ENCODE assay signal across 8 mouse cellular contexts in the genomic region with DNA sequence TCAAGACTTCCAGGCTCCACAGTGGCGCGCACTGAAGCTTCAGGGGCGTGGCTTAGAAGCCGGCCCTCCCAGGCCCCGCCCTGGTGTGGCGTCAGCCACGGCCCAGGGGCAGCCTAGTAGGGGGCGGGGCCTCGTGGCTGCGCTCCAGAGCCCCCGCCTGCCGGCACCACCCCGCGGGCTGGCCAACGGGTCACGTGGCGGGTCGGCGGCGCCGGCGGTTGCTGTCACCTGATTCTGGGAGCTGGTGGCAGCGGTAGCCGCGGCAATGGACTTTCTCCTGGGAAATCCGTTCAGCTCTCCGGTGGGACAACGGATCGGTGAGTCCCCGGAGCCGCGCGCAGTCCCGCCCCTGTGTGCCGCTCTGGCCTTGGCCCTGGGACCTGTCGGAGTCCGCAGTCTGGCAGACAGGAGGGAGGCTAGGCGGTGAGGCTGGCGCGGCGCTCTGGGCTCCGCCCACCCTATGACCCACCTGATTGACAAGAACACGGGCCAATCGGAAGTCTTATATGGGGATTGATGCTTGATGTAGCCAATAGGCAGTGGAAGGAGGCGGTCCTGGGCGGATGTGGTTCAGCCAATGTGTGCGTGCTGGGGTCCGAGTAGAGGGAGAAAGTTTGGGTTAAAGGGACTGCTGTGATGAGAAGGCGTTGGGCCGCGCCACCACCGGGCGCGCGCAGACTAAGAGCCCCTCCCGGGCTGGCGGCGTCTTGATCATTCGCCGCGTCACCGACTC. TPM values are rescaled to one million over a fixed set of nuclear protein-coding genes. Genes with fewer than 3 reads are reported as not detected.
DNase-seq lines count a peak whose midpoint lies in the region; ATAC-seq and TF ChIP-seq lines count a peak whose summit lies in the region.

Gene Tom1, plus strand, starts transcription at position 195 of the 733 bp plus-strand sequence.

- peak within 1 kb of the TSS; percentile 60 for H3K9ac ChIP-seq in ES-Bruce4 (ENCODE audit: low read depth, poor library complexity, severe bottlenecking)
- H3K9ac ChIP-seq in forebrain, embryonic 13.5 days = peak within 1 kb of the TSS; percentile 68
- peak within 1 kb of the TSS; percentile 64 for H3K9ac ChIP-seq in liver, postnatal 0 days (replicated peaks)
- peak within 1 kb of the TSS; percentile 67 for H3K9ac ChIP-seq in neural tube, embryonic 14.5 days (replicated peaks; ENCODE audit: low read depth, low read length)

- H3K4me3 ChIP-seq in ES-Bruce4 (ENCODE audit: low read depth, low read length) = peak within 1 kb of the TSS; percentile 74
- peak within 1 kb of the TSS; percentile 61 for H3K4me3 ChIP-seq in forebrain, embryonic 13.5 days
- H3K4me3 ChIP-seq in liver, postnatal 0 days (ENCODE audit: low read depth, low read length) = peak within 1 kb of the TSS; percentile 69
- H3K4me3 ChIP-seq in neural tube, embryonic 14.5 days (ENCODE audit: low read depth, low read length) = peak within 1 kb of the TSS; percentile 66

- intact Hi-C loops in heart, postnatal 10 days (cut with DNase I) = loop anchor here (1.0 kb wide), 1 partner anchor 40 kb away; the partner anchor contains the start of gene Hmgxb4

- TF ChIP-seq EP300 in ES-Bruce4 (IDR thresholded peaks at IDR 0.05; ENCODE audit: insufficient read depth, low read depth, low read length) = no peak
- TF ChIP-seq EP300 in liver, postnatal 0 days (IDR thresholded peaks at IDR 0.05; ENCODE audit: low read depth) = peak; percentile 66

- H3K27me3 ChIP-seq in ES-Bruce4 (ENCODE audit: control insufficient read depth, insufficient read depth, low read length, poor library complexity, severe bottlenecking) = no peaks in the 10 kb centered on the region
- H3K27me3 ChIP-seq in forebrain, embryonic 13.5 days = no peaks in the 10 kb centered on the region
- H3K27me3 ChIP-seq in liver, postnatal 0 days (ENCODE audit: insufficient read depth, low read length) = no peaks in the 10 kb centered on the region
- H3K27me3 ChIP-seq in neural tube, embryonic 14.5 days (ENCODE audit: control insufficient read depth, insufficient read depth, low read length) = no peaks in the 10 kb centered on the region

- peak within 1 kb of the TSS; percentile 42 for H3K27ac ChIP-seq in ES-Bruce4 (ENCODE audit: insufficient read depth, low read length)
- peak within 1 kb of the TSS; percentile 79 for H3K27ac ChIP-seq in forebrain, embryonic 13.5 days
- H3K27ac ChIP-seq in liver, postnatal 0 days (ENCODE audit: low read depth) = peak within 1 kb of the TSS; percentile 82
- H3K27ac ChIP-seq in neural tube, embryonic 14.5 days (ENCODE audit: low read depth, low read length) = peak within 1 kb of the TSS; percentile 87

- under 1% methylated on average over 47 of the region's 62 CpGs for WGBS in forebrain, embryonic 13.5 days
- WGBS in large intestine, adult 2 months = 1% methylated on average over 62 of the region's 62 CpGs
- WGBS in liver, postnatal 0 days (ENCODE audit: insufficient replicate concordance) = under 1% methylated on average over 59 of the region's 62 CpGs
- under 1% methylated on average over 62 of the region's 62 CpGs for WGBS in neural tube, embryonic 14.5 days

- peak; percentile 94 for ATAC-seq in cerebellum, adult (ENCODE audit: insufficient number of reproducible peaks, low FRiP score, low TSS enrichment)
- peak; percentile 99 for ATAC-seq in forebrain, embryonic 13.5 days
- peak; percentile 97 for ATAC-seq in liver, postnatal 0 days
- peak; percentile 99 for ATAC-seq in neural tube, embryonic 14.5 days (ENCODE audit: low read depth)

- peak within 1 kb of the TSS; percentile 84 for H3K4me2 ChIP-seq in forebrain, embryonic 13.5 days
- H3K4me2 ChIP-seq in liver, postnatal 0 days (ENCODE audit: low read depth, low read length) = peak within 1 kb of the TSS; percentile 89
- H3K4me2 ChIP-seq in neural tube, embryonic 14.5 days (ENCODE audit: low read depth, low read length) = peak within 1 kb of the TSS; percentile 72

- no peak for TF ChIP-seq CTCF in ES-Bruce4 (IDR thresholded peaks at IDR 0.05; ENCODE audit: low read depth, low read length)
- TF ChIP-seq CTCF in liver, postnatal 0 days (IDR thresholded peaks at IDR 0.05; ENCODE audit: low read depth) = no peak

- DNase-seq in heart, postnatal 10 days = peak; percentile 99 to 100
- peak; percentile 90 for DNase-seq in large intestine, adult 2 months (ENCODE audit: low read depth, low spot score)
- DNase-seq in liver, postnatal 0 days = peak; percentile 97
- DNase-seq in testis, postnatal 10 days (ENCODE audit: low spot score) = peak; percentile 98

- no peak for TF ChIP-seq POLR2A in ES-Bruce4 (IDR thresholded peaks at IDR 0.05; ENCODE audit: insufficient read depth, low read length)

- H3K9me3 ChIP-seq in ES-Bruce4 (replicated peaks; ENCODE audit: control insufficient read depth, insufficient read depth, low read length, poor library complexity, severe bottlenecking) = no peaks in the 10 kb centered on the region
- no peaks in the 10 kb centered on the region for H3K9me3 ChIP-seq in forebrain, embryonic 13.5 days (replicated peaks)
- H3K9me3 ChIP-seq in liver, postnatal 0 days (ENCODE audit: low read length) = no peaks in the 10 kb centered on the region
- H3K9me3 ChIP-seq in neural tube, embryonic 14.5 days (ENCODE audit: control insufficient read depth, low read length) = no peaks in the 10 kb centered on the region

- H3K4me1 ChIP-seq in ES-Bruce4 (ENCODE audit: control insufficient read depth, insufficient read depth, low read length) = peaks cover 4% of the 10 kb centered on the region
- peaks cover 8% of the 10 kb centered on the region for H3K4me1 ChIP-seq in forebrain, embryonic 13.5 days
- H3K4me1 ChIP-seq in liver, postnatal 0 days (ENCODE audit: insufficient read depth) = peaks cover 17% of the 10 kb centered on the region; the same call in 1 of the 2 replicates
- peaks cover 8% of the 10 kb centered on the region; the same call in 1 of the 2 replicates for H3K4me1 ChIP-seq in neural tube, embryonic 14.5 days (ENCODE audit: control insufficient read depth, insufficient read depth, low read length)

- H3K36me3 ChIP-seq in ES-Bruce4 (ENCODE audit: control insufficient read depth, insufficient read depth, low read length, poor library complexity, severe bottlenecking) = peaks cover 30% of the 10 kb centered on the region
- peaks cover 22% of the 10 kb centered on the region for H3K36me3 ChIP-seq in forebrain, embryonic 13.5 days (ENCODE audit: poor library complexity, severe bottlenecking)
- peaks cover 11% of the 10 kb centered on the region for H3K36me3 ChIP-seq in liver, postnatal 0 days (replicated peaks; ENCODE audit: insufficient read depth, low read length)
- H3K36me3 ChIP-seq in neural tube, embryonic 14.5 days (ENCODE audit: control insufficient read depth, insufficient read depth, low read length) = no peaks in the 10 kb centered on the region; the same call in 1 of the 2 replicates

RNA-seq across cellular contexts. Expression of gene Tom1, which starts in this region (rescaled TPM):
- polyA plus RNA-seq in ES-Bruce4 (2011; ENCODE audit: insufficient read depth, insufficient read length, low read depth, missing spikeins) = 44.6 and 46.1 TPM in 2 replicates
- polyA plus RNA-seq in forebrain, embryonic 13.5 days (2015; fragmentation: Nextera tagmentation; extraction: Ambion mirVana) = 16.9 and 20.1 TPM in 2 replicates
- total RNA-seq in heart, postnatal 10 days (2021) = 10 to 100 TPM; 68.8 to 70.6 TPM
- polyA plus RNA-seq in large intestine, adult 2 months (2012; rRNA removed) = 23.9 and 28.2 TPM in 2 replicates
- 16.6 and 17.9 TPM in 2 replicates for polyA plus RNA-seq in liver, postnatal 0 days (2015; fragmentation: Nextera tagmentation; extraction: Ambion mirVana)
- 34.6 and 36.1 TPM in 2 replicates for polyA plus RNA-seq in neural tube, embryonic 14.5 days (2014; fragmentation: Nextera tagmentation; extraction: Ambion mirVana)

Comparison
In these comparisons a context has a peak if more than half of its experiments do, and no peak if none do; other contexts are left out.
1. Peak in every context shown above with its lines: DNase-seq, ATAC-seq, H3K4me3 ChIP-seq and H3K27ac ChIP-seq.